Mouse (Mus musculus): ENCODE results near the gene Dnmt1.

Dnmt1 gene

DNA sequence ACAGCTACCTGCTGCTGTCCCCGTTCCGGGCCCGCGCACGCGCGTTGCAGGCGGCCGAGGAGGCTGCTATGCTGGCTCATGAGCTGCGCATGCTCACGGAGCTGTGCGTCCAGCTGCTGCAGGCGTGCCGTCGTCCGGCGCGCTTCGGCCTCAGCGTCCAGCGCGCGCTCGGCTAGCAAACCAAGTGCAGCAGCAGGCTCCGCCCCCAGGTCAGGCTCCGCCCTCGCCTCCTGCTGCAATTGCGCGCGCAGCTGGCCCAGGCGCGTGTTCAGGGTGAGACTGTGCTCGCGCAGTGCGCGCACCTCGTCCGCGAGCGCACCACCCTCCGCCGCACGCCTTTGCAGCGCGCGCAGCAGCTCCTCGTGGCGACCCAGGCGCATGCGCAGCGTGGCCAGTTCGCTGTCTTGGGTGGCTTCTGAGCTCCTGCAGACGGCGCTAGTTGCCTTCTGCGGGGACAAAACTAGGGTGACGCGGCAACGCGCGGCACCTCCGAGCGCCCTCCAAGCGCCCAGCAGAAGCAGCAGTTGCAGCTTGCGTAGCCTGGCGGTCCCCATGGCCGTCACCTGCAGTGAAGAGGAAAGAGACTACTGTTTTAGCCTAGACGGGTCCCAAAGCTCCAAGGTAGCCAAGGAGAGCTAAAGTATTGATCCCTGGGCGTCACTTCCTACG, 81.5 kb downstream of the Dnmt1 start:
- DNase-seq = peak; percentile 100

DNA sequence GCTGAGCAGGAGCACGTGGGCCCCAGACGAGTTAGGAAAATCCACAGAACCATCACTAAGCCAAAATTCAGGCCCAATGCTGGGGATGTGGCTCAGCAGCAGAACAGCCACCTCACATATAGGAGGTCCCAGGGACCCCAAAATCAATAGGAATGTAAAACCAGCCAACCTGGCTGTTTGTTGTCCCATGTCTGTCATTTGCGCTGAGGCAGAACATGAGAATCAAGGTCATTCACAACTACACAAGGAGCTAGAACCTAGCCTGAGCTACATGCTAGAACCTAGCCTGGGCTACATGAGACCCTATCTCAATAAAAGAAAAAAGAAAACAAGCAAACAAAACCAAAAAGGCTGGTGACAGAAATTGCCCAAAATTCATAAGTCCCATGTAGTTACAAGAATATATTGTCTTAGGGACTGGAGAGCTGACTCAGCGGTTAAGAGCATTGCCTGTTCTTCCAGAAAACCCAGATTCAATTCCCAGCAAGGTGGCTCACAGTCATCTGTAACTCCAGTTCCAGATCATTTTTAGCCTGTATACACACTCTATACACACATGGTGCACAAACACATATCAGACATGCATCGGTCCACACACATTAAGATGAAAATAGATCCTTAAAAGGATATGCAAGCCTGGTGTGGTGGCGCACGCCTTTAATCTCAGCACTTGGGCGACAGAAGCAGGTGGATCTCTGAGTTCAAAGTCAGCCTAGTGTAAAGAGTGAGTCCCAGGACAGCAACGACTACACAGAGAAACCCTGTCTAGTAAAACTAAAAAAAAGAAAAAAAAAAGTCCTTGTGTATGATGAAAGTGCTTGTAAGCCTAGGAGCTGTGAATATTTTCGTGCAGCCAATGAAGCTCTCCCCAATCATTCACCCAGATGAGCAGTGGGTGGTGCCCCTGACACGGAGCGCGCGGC, 82.3 kb downstream of the Dnmt1 start:
- peak; percentile 91 for DNase-seq

DNA sequence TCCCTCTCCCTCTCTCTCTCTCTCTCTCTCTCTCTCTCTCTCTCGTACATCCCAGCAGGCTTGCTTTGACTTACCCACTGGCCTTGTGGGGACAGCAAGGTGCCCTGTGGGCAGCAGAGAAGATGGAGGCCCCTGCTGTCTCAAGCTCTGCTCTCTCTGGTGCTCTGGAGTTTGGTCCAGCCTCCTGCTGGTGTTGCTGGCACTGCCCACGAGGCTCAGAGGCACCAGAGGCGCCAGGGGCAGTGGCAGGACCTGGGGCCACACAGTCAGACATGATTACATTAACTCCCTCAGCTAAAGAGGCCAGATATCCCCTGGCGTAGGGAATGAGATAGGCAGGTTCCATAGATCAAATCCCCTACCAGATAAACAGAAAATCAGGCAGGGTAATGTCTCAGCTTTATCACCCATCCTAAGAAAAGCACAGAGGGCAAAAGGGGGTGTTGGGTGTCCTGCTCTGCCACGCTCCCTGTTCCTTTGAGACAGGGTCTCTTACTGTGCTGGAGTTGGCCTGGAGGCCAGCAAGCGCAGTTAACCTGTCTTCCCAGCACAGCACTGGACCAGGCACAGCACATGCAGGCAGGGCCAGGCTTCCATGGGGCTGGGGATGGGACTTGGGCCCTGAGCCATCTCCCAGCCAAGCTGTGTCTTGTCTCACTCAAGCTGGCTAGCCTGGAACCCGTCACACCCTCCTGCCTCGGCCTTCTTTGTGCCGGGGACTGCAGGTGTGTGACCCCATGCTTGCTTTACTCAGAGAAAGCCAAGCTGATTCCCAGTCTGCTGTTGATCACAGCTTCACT, 83.2 kb downstream of the Dnmt1 start:
- DNase-seq = peak; percentile 92

DNA sequence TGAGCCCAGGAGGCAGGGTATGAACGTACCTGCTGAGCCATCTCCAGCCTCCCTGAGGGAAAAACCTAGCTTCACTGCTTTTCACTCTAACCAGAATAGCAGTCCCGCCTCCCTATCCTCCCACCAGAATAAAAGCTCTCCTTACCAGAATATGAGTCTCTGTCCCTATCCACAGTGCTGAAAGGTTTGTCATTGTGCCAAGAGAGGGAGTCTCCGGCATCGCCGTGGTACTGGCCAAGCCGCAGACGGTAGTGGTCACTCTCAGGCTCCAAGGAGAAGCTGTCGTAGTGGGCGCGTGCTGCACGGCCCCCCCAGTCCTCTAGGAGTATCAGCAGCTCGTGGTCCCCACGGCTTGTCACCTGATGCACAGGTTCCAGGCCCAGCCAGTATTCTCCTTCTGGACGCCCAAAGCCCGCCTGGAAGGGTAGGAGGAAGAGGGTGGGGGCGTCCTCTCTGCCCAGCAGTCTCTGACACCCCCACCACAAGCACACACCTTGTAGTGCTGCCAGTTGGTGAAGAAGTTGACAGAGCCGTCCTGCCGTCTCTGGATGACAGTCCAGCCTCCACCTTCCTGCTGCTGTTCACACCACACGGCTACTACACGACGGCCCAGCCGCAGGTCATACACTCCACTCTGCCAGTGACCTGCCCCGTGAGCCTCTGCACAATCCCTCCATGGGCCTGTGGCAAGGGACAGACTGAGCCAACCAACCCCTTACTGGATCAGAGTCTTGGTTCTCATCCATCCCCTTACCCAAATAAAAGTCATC, 84.5 kb downstream of the Dnmt1 start:
- peak; percentile 93 for DNase-seq

DNA sequence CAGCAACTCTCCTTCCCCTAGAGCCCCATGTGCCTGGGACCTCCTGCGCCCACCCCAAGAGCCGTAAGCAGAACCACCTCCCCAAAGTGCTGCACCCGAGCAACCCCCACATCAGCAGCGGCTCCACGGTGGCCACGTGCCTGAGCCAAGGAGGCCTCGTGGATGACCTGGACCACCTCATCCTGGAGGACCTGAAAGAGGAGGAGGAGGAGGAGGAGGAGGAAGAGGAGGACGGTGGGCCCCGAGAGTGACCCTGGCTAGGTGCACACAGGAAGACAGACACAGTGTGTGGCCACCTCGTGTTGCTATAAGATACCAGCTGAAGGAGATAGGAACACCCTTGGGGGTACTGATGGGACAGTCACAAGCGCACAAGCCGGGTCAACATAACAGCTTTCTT, 86.2 kb downstream of the Dnmt1 start:
- DNase-seq = peak; percentile 92

DNA sequence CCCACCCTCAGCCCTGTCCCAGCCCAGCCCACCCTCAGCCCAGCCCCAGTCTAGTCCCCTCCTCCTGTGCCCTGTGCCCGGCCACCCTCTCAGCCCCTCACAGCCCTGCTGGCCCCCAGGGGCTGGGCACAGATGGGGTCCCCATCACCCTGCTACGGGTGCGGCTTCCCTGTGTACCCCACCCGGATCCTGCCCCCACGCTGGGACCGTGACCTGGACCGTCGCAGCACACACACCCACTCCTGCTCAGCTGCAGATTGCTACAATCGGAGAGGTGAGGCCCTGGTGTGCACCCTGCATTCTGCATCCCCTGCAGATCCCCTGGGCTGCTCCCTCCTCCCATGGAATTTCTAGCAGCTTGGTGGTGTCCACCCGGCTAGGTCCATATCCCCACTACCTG, 86.7 kb downstream of the Dnmt1 start:
- DNase-seq = peak; percentile 92

DNA sequence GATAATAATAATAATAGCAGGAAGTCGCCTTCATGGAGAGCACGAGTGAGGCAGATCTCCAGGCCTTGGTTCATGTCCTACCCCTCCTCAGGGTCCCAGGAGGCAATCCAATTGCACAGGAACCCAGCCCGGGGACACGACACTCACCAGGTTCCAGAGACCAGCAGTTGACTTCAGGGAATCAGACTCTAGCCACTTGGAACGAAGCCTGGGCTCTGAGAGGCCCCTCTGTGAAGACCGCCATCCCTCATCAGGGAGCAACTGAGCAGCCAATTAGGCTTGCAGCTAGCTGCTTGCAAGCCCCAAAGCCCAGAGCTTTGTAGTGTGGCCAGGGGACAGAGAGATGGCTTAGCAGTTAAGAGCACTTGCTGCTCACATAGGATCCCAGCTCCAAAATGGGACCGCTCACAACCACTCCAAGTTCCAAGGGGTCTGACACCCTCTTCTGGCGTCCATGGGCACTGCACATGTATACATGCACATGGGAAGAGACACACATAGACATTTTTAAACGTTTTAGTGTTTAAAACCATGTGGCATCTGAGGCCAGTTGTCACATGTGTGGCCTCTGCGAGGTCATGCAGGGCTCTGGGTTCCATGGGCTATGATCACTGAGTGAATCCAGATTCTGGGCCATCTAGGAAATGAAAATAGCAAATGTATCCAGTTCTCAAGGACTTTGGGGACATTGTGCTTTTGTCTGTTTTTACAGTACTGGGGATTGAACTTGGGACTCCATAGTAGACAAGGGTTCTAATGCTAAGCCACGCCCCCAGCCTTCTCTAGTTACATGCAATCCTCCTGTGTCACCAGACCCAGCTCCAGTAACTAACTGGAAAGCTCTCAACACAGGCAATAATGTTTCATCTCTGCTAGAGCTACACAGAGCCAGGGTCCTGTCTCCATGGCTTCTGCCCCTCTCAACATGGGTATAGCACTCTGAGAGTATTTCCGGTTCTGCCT, 89.2 kb downstream of the Dnmt1 start:
- DNase-seq = peak; percentile 92

DNA sequence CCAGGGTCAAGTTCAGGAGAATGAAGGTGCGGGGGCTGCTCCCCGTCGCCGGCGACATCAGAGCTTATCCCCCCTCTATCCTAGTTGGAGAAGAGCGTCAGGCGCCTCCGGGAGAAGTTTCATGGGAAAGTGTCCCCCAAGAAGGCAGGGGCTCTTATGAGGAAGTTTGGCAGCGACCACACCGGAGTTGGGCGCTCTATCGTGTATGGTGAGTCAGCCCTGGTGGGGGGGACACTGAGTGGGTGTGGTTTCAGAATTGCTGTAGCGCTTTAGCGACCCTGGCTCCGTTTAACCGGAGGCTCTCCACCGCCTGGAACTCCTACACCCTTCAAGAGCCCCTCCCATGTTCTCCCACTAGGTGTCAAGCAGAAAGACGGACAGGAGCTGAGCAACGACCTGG, 90.4 kb downstream of the Dnmt1 start:
- DNase-seq = peak; percentile 94

DNA sequence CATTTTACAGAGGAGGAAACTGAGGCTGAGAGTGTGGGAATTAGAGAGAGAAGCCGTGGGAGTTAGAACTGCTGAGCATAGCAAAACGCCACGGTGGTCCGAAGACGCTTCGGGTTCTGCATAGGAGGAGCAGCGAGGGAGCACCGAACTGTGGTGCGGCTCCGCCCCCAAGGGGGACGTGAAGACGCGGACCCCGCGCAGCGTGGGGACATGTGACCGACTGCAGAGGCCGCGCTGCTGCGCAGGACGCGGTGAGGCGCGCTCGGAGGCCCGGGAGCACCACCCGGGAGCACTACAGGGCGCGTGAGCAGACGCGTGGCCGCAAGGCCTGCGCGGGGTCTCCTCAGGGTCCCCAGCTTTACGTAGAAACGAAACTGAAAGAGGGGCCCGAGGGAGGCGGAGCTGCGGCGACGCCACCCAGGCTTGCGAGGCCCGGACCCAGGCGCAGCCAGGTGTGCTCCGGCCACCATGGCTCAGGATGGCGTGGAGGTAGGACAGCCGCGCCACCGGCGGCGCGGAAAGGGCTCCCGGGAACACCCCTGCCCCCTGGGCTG, 91.2 kb downstream of the Dnmt1 start, which contains the start of gene A230050P20Rik:
TSS of gene A230050P20Rik (plus strand) at position 195 of the 554 bp plus-strand sequence.
- peak; percentile 97 for DNase-seq

DNA sequence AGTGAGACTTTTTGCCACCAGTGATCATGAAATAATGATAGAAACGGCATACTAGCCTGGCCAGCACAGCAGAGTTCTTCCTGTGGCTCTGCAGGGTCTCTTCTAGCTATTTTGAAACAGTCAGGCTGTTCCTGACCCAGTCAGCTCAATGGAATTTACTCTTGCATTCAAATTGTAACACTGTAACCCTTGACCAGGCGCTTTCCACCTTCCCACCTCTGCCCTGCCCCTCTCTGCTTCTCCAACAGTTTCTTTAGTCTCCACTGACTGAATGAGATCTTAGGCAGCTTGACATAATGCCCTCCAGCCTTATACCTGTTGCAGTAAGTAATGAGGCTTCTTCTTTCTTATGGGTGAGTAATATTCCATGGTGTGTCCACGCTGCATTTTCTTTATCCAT, 92.8 kb downstream of the Dnmt1 start:
- no peak for DNase-seq

DNA sequence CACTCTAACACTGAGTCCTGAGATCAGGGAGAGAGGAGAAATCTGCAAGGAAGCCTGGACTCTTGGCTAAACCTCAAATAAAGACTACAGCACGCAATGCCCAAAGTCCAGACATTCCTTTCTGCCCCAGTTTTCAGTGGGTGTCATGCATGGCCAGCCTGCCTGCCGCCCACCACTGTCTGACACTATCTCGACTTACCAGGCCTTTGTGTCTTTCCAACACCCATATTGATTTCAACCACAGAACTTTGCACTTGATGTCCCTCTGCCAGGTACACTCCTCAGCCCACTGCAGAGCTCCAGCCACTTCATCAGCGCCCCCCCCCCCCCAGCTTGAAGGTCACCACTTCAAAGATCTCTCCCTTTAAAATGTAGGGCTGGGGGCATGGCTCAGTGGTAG, 97.5 kb downstream of the Dnmt1 start:
- no peak for DNase-seq

DNA sequence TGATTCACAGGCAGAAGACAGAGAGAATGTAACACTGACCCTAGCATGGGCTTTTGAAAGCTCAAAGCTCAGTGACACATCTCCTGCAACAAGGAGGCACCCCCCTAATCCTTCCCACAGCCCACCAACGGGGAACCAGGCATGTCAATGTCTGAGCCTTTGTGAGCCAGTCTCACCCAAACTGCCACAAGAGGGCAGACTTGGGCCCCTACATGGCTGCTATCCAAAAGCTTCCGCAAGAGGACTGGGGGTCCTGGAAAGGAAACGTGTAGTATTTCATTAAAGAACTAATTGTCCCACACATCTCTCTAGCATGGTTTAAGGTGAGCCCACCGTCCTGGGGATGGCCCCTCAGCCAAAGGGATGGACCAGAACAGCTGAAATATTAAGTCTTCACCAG, 97.9 kb downstream of the Dnmt1 start:
- no peak for DNase-seq

DNA sequence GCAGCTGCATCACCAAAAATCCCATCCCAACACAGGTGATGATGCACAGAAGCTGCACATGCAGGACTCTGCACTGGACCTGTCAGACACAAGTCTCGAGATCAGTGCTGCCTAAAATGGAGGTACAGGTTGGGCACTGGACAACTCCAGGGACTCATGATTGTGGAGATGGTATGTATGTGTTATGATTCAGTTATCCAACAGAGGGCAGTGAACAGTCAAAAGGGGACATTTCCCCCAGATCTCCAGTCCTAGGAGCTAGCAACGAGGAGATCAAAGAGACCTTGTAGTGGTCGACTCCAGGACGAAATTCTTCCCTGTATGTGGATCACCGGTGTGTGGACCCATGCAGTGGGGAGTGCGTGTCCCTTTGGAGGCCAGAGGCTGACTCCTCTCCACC, 99.8 kb downstream of the Dnmt1 start:
- DNase-seq = no peak
